Mouse (Mus musculus) liver, embryonic 12.5 days (tissue): ENCODE data around the gene Snap25. TPM values are rescaled to one million over a fixed set of nuclear protein-coding genes. Genes with fewer than 3 reads are reported as not detected.

Experiments
- ATAC-seq: fragments of 200-750 bp; cut with Nextera tagmentation; 2 replicates; pipeline ENCODE4 v1.8.0; 2017; ENCODE audit warnings: moderate number of reproducible peaks, mild to moderate bottlenecking, moderate library complexity
- H3K27ac ChIP-seq: fragments of 300-500 bp; sonication (generic); 2 replicates; pipeline ENCODE4 v1.5.1; 2016; ENCODE audit warnings: mild to moderate bottlenecking
- H3K27me3 ChIP-seq: fragments of 300-500 bp; sonication (generic); replicated peaks from 2 replicates; pipeline ENCODE4 v1.6.1; 2016; ENCODE audit warnings: mild to moderate bottlenecking, moderate library complexity
- H3K36me3 ChIP-seq: fragments of 300-500 bp; sonication (generic); 2 replicates; pipeline ENCODE4 v1.6.1; 2016; ENCODE audit warnings: mild to moderate bottlenecking, moderate library complexity
- H3K4me1 ChIP-seq: fragments of 300-500 bp; sonication (generic); 2 replicates; pipeline ENCODE4 v1.6.1; 2016
- H3K4me2 ChIP-seq: fragments of 300-500 bp; sonication (generic); 2 replicates; pipeline ENCODE4 v1.6.1; 2016; ENCODE audit warnings: mild to moderate bottlenecking, moderate library complexity
- H3K4me3 ChIP-seq: fragments of 300-500 bp; sonication (generic); 2 replicates; pipeline ENCODE4 v1.5.1; 2016; ENCODE audit warnings: mild to moderate bottlenecking, moderate library complexity
- H3K9ac ChIP-seq: fragments of 300-500 bp; sonication (generic); 2 replicates; pipeline ENCODE4 v1.6.1; 2016; ENCODE audit warnings: mild to moderate bottlenecking, moderate library complexity
- H3K9me3 ChIP-seq: fragments of 300-500 bp; sonication (generic); replicated peaks from 2 replicates; pipeline ENCODE4 v1.6.1; 2016; ENCODE audit warnings: mild to moderate bottlenecking, moderate library complexity
- WGBS: fragments of 180-500 bp; shearing (Covaris S2); methylation state at CpG from one replicate; pipeline ENCODE4 v1.1.7; 2016; ENCODE audit not compliant: insufficient replicate concordance; 5-methylcytosine and 5-hydroxymethylcytosine counted together
- polyA plus RNA-seq: library from polyadenylated mRNA; unstranded; fragments of >200 nt; fragmentation: Nextera tagmentation; extraction: Ambion mirVana; gene quantifications from 2 replicates; pipeline ENCODE4 v1.2.1, GENCODE M21; 2016

Gene Snap25
- polyA plus RNA-seq, 1 experiment from 2014 or later, result 0.04 TPM

DNA sequence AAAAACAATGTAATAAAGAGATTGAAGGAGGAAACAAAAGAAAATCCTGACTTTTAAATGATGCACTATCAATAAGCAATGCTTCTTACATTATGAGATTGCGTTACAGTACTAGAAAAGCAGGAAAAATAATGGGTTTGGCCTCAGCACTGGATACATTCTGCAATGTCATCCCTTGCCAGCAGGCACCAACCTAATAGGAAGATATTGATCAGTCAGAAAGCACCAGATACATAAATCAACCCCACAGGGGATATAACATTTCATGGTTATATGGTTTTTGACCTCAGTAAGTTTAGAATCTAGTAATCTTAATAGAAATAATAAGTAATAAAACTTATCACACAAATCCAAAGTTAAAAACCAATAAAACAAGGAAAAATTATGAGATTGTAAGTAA lies 3.1 kb downstream of the Snap25 start:
- H3K4me1 ChIP-seq, result no peaks in the 10 kb centered on the region
- no peak overlapping the region for H3K9ac ChIP-seq
- no peaks in the 10 kb centered on the region for H3K9me3 ChIP-seq
- H3K27ac ChIP-seq, result no peak overlapping the region
- H3K4me2 ChIP-seq, result no peak overlapping the region
- no peak for ATAC-seq
- no peaks in the 10 kb centered on the region for H3K36me3 ChIP-seq
- 81% methylated on average over 1 of the region's 1 CpGs for WGBS
- peaks cover 27% of the 10 kb centered on the region for H3K27me3 ChIP-seq
- no peak overlapping the region for H3K4me3 ChIP-seq

DNA sequence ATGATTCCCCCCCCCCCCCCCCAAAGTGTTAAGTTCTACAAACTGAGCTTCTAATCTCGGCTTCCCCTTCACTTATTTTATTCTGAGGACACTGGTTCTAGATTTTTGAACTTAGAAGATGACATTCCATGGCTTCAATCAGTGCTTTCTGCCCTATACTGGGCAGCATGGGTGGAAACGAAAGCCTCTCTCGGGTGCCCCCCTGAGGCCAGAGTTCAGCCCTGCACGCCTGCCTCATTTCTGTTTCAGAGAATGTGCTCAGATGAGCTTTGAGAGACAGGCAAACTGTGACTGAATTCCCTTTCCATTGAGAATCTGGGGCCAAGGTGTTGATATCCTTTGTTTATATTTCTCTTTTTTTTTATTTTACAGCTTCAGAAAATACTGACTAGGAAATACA lies 7.0 kb downstream of the Snap25 start:
- Histone ChIP-seq H3K4me3 (no peak overlapping the region), H3K27me3 (no peaks in the 10 kb centered on the region), H3K36me3 (no peaks in the 10 kb centered on the region), H3K27ac (no peak overlapping the region), H3K9ac (no peak overlapping the region), H3K9me3 (no peaks in the 10 kb centered on the region), H3K4me2 (no peak overlapping the region), H3K4me1 (no peaks in the 10 kb centered on the region)
- WGBS, result 23% methylated on average over 4 of the region's 4 CpGs
- ATAC-seq, result no peak

DNA sequence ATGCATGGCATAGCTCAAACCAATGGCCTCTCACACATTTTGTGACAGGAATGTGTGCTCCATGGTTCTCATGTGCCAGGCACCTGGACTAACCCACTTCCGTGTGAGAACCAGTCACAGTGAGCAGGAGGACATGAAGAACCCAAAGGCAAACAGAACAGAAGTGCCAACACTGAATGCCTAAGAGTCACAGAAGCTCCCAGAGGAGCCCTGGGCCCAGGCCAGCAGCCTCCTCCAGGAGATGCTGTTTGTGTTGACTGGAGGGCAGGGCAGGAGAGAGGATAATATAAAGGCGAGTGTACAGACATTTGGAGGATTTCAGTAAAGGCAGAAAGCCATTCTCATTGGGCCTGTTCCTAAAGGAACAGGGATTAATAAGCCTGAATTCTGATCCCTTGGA lies 25.0 kb downstream of the Snap25 start:
- ATAC-seq, result no peak
- H3K27ac ChIP-seq, result no peak overlapping the region
- H3K9me3 ChIP-seq, result no peaks in the 10 kb centered on the region
- H3K9ac ChIP-seq, result no peak overlapping the region
- no peak overlapping the region for H3K4me3 ChIP-seq
- H3K4me2 ChIP-seq, result no peak overlapping the region
- H3K36me3 ChIP-seq, result no peaks in the 10 kb centered on the region
- H3K4me1 ChIP-seq, result no peaks in the 10 kb centered on the region
- 48% methylated on average over 2 of the region's 2 CpGs for WGBS
- H3K27me3 ChIP-seq, result no peaks in the 10 kb centered on the region

DNA sequence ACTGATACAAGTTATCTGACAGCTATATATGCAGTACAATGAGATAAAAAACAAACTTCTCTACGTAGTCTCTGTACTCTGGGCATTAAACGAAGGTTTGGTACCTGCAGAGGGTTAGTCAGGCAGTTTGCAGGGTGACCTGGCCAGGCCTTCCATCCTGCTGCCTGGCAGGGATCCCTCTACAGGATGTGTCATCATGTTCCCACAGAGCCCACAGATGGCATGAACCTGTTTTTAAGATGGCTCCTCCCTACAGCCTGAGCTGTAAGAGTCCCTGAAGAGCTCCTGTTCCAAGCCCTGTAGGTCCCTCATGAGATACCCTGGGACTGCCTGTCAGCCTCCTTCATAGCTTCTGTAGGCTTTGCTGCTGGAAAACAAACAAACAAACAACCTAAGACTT lies 29.0 kb downstream of the Snap25 start:
- 45% methylated on average over 2 of the region's 2 CpGs for WGBS
- H3K4me3 ChIP-seq, result no peak overlapping the region
- no peaks in the 10 kb centered on the region for H3K27me3 ChIP-seq
- H3K4me1 ChIP-seq, result no peaks in the 10 kb centered on the region
- H3K9ac ChIP-seq, result no peak overlapping the region
- no peaks in the 10 kb centered on the region for H3K9me3 ChIP-seq
- H3K4me2 ChIP-seq, result no peak overlapping the region
- no peak overlapping the region for H3K27ac ChIP-seq
- no peak for ATAC-seq
- no peaks in the 10 kb centered on the region for H3K36me3 ChIP-seq

DNA sequence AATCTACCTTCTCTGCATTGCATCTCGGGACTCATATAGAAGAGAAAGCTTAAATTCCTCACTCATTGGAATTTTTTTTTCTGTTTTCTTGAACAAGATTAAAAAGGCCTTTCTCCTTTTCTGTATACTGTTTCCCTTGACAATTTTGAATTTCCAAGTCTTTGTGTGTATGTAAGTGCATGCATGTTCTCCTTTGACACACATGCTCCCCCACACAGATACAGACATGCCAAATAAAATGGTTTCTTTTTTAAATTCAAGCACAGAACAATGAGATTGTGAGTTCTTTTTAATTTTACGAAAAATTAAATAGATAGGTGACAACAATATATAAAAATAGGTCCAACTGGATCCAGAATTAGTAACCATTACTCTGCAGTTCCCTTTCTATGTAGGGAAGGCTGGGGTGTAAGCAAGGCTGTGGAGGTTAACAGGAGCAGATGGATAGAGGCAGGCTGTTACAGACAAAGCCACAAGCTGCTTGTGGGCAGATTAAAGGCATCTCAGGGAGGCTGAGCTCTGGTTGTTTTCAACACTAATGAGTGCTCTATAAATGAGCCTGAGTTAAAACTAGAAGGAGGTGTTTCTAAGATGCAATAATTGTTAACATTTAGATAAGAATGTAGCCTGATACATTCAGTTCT lies 31.6 kb downstream of the Snap25 start:
- Histone ChIP-seq H3K4me1 (no peaks in the 10 kb centered on the region), H3K36me3 (no peaks in the 10 kb centered on the region), H3K4me2 (no peak overlapping the region), H3K9me3 (no peaks in the 10 kb centered on the region), H3K27ac (no peak overlapping the region), H3K4me3 (no peak overlapping the region), H3K27me3 (no peaks in the 10 kb centered on the region), H3K9ac (no peak overlapping the region)
- no peak for ATAC-seq
- 61% methylated on average over 2 of the region's 2 CpGs for WGBS

DNA sequence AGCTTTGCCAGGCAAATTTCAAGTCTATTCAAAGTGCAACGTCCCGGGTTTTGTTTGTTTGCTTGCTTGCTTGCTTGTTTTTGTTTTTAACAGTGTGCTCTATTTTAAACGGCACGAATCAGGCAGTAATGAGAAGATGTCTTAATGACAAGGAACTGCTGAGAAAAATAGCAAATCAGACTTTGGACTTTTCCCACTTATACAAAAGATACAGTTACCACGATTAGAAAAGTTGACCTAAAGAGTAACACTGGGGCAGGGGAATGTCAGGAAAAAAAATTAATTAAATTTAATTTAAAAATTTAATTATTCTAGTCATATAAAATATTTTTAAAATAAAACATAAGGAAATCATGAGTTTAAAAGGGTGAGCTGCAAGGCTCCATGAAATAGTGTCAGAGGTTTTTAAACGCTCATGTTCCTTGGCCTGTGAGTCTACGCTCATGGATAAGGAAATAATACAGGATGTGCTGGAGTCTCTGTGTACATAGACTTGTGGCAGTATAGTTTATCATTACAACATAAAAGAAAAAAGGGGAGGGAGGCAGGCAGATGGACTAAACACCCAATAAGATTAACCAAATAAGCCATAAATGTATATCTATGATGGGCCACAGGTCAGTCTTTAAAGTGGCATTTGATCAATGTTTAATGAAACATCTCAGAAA lies 32.2 kb downstream of the Snap25 start:
- no peak for ATAC-seq
- no peaks in the 10 kb centered on the region for H3K9me3 ChIP-seq
- H3K4me3 ChIP-seq, result no peak overlapping the region
- H3K27ac ChIP-seq, result no peak overlapping the region
- H3K27me3 ChIP-seq, result no peaks in the 10 kb centered on the region
- no peaks in the 10 kb centered on the region for H3K4me1 ChIP-seq
- H3K36me3 ChIP-seq, result no peaks in the 10 kb centered on the region
- no peak overlapping the region for H3K9ac ChIP-seq
- no peak overlapping the region for H3K4me2 ChIP-seq
- WGBS, result 66% methylated on average over 7 of the region's 7 CpGs

DNA sequence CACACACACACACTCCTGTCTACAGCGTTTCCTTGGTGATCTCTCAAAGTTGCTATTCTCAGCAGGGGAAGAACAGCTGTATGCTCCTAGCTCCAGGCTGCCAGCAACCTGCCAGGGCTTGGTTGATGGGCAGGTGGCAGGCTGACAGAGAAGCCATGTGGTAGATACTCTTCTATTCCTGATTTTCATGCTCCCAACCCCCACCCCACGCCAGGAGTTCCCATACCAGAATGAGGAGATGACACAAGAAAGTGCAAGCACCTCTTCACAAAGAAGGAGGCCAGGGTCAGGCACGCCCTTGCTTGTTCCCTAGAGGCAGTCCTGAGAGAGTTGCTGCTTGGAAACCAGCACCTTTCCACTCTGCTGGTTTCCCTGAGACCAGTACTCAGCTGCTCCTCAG lies 40.4 kb downstream of the Snap25 start:
- no peak overlapping the region for H3K9ac ChIP-seq
- no peak overlapping the region for H3K4me3 ChIP-seq
- no peaks in the 10 kb centered on the region for H3K36me3 ChIP-seq
- no peak overlapping the region for H3K27ac ChIP-seq
- H3K27me3 ChIP-seq, result no peaks in the 10 kb centered on the region
- no peaks in the 10 kb centered on the region for H3K9me3 ChIP-seq
- ATAC-seq, result no peak
- whole genome bisulfite sequencing, result 31% methylated on average over 3 of the region's 3 CpGs
- no peaks in the 10 kb centered on the region for H3K4me1 ChIP-seq
- H3K4me2 ChIP-seq, result no peak overlapping the region

DNA sequence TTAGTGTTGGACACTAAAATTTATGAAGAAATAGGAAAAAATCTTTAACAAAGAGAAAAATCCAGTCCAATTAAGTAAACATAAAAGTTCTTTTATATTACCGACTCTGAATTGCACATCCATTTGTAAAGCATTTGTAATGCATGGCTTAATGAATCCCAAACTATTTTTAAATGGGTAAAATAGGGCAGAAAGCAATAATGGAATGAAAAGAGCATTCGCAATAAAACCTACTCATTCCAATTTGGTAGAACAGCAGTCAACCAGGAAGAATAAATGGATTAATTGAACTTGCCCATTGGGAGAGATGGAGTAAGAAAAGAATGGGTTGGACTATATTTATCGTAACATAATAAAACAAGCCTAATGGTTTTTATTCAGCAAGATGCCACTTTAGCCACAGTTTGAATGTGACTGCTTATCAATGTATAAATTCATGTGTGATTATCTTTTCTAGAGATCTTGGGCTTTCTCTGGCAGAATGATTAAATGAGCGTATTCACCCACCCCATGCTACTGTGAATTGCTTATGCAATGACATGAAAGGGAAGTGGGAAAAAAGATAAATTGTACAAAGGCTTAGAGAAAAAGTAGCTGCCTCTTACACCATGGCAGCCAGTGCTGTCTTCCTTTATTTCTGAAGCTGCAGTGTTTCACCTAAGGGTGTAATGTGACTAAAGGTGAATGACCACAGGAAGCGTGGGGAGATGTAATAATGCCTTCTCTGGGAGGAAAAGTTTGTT lies 45.7 kb downstream of the Snap25 start:
- H3K27me3 ChIP-seq, result no peaks in the 10 kb centered on the region

DNA sequence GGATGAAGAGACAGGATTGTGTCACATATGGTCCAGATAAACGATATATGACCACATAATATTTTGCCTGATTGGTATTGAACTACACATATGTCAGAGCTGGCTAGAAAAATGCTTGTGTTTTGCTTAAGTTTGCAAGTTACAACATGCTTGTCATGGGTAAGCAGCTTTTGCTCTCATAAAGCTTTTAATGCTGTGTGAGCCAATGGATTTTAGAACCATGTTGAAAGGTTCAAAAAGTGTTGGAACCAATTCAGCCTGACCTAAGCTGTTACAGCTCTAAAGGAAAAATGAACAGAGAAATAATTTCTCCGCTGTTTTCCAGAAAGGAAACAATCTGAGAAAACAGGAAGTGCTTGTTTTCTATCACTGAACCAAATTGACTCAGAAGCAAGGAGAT lies 64.9 kb downstream of the Snap25 start:
- Histone ChIP-seq H3K27me3 (no peaks in the 10 kb centered on the region), H3K9ac (no peak overlapping the region), H3K4me2 (no peak overlapping the region), H3K4me3 (no peak overlapping the region), H3K36me3 (no peaks in the 10 kb centered on the region), H3K9me3 (no peaks in the 10 kb centered on the region), H3K27ac (no peak overlapping the region), H3K4me1 (no peaks in the 10 kb centered on the region)
- ATAC-seq, result no peak
- WGBS, result 47% methylated on average over 2 of the region's 2 CpGs

More for the DNA sequence above, 45.7 kb downstream of the Snap25 start:
- Histone ChIP-seq H3K27ac (no peak overlapping the region), H3K4me1 (no peaks in the 10 kb centered on the region), H3K4me2 (no peak overlapping the region), H3K9ac (no peak overlapping the region), H3K9me3 (no peaks in the 10 kb centered on the region), H3K4me3 (no peak overlapping the region), H3K36me3 (no peaks in the 10 kb centered on the region)
- ATAC-seq, result no peak
- 76% methylated on average over 5 of the region's 5 CpGs for WGBS

DNA sequence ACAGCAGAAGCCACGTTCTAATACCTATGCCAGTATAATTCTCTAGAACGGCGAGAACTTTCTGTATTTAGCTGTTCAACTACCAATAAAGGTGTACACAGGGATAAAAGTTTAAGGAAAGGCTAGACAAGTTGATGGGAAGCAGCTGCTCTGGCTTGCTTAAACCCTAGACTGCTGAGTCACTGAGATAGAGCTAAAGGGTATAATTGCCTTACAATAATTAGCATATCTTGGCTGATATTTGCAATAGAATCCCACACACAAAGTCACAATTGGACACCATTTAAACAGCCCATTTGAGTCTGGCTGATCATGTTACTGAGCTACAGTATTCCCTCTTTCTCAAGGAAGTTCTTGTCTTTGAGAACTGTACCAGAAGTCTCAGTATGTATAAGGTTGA lies 65.4 kb downstream of the Snap25 start:
- H3K4me1 ChIP-seq, result no peaks in the 10 kb centered on the region

DNA sequence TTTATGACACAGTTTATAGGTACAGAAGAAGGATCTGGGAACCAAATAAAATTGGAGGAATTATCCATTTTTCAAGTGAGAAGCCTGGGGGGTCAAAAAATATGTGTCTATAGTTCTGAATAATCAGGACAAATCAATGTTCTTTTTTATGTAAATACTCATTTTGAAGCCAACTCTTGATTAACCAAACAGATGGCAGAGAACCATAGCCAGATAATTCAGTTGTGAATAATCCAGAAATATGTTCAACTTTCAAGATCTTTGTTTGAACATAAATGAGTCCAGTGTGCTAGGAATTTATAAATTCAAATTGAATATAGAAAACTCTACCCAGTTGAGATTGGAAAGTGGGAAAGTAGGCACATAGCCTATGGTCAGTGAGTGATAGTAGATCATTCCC lies 67.0 kb downstream of the Snap25 start:
- H3K27ac ChIP-seq, result no peak overlapping the region
- no peak overlapping the region for H3K4me2 ChIP-seq
- no peak overlapping the region for H3K4me3 ChIP-seq
- H3K9me3 ChIP-seq, result no peaks in the 10 kb centered on the region
- no peak for ATAC-seq
- no peaks in the 10 kb centered on the region for H3K4me1 ChIP-seq
- H3K36me3 ChIP-seq, result no peaks in the 10 kb centered on the region
- no peak overlapping the region for H3K9ac ChIP-seq
- no peaks in the 10 kb centered on the region for H3K27me3 ChIP-seq

More for the DNA sequence above, 65.4 kb downstream of the Snap25 start:
- Histone ChIP-seq H3K4me2 (no peak overlapping the region), H3K9ac (no peak overlapping the region), H3K27ac (no peak overlapping the region), H3K9me3 (no peaks in the 10 kb centered on the region), H3K4me3 (no peak overlapping the region), H3K36me3 (no peaks in the 10 kb centered on the region), H3K27me3 (no peaks in the 10 kb centered on the region)
- ATAC-seq, result no peak
- WGBS, result 73% methylated on average over 3 of the region's 3 CpGs

DNA sequence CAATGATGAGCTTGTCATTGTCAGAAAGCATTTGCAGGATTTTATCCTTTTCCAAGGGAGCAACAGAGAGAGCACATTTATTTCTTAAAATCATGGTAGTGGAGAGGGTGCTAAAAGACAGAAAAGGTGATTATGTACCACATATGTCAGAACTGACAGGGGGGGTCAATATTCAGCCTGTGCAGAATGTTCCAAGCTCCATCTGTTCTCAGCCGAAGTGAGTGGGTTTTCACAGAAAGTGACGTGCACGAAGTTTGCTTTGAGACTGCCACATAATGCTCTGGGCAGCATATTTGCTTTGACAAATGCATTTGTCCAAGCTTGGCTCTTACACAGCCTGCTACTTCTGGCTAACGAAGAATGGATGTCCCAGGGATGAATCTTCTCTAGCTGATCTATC lies 71.1 kb downstream of the Snap25 start:
- H3K4me2 ChIP-seq, result no peak overlapping the region
- no peak overlapping the region for H3K9ac ChIP-seq
- H3K36me3 ChIP-seq, result no peaks in the 10 kb centered on the region
- no peak for ATAC-seq
- no peak overlapping the region for H3K27ac ChIP-seq
- no peak overlapping the region for H3K4me3 ChIP-seq
- no peaks in the 10 kb centered on the region for H3K9me3 ChIP-seq
- H3K4me1 ChIP-seq, result no peaks in the 10 kb centered on the region
- WGBS, result 64% methylated on average over 4 of the region's 4 CpGs
- H3K27me3 ChIP-seq, result no peaks in the 10 kb centered on the region
